ENCODE assay signal across 27 mouse cellular contexts in genomic region chr19:3356516-3356915, GRCm38 (mm10). TPM values are rescaled to one million over a fixed set of nuclear protein-coding genes. Genes with fewer than 3 reads are reported as not detected.
DNase-seq lines count a peak whose midpoint lies in the region; ATAC-seq and TF ChIP-seq lines count a peak whose summit lies in the region.
"Had no signal": no experiment of that assay in that cellular context is flagged by ENCODE, and none has a peak within 500 bp of the region (broad histone marks: within the 10 kb centered on the region; RNA-seq: fewer than 3 reads in every experiment).

No protein-coding gene starts in this region.

- H3K27ac ChIP-seq in kidney, adult 2 months (ENCODE audit: insufficient read depth, low read depth, low read length), result peak overlapping the region; percentile 6; the same call in 1 of the 2 replicates
- H3K27ac ChIP-seq in kidney, embryonic 15.5 days, result no peak overlapping the region
- H3K27ac ChIP-seq in layer of hippocampus, adult 2 months, result no peak overlapping the region
- H3K27ac ChIP-seq: embryonic facial prominence, embryonic 12.5 days; embryonic facial prominence, embryonic 15.5 days; gastrocnemius, adult 2 months; heart, embryonic 15.5 days; hindbrain, embryonic 10.5 days; hindbrain, embryonic 13.5 days had no signal

- H3K9me3 ChIP-seq in kidney, embryonic 15.5 days (replicated peaks), result no peaks in the 10 kb centered on the region
- H3K9me3 ChIP-seq: embryonic facial prominence, embryonic 12.5 days; embryonic facial prominence, embryonic 15.5 days; heart, embryonic 12.5 days; heart, embryonic 15.5 days; hindbrain, embryonic 10.5 days; hindbrain, embryonic 13.5 days had no signal

- no peak overlapping the region for H3K4me3 ChIP-seq in kidney, adult 2 months (ENCODE audit: insufficient read depth, low read depth, low read length)
- no peak overlapping the region for H3K4me3 ChIP-seq in kidney, embryonic 15.5 days (replicated peaks)
- no peak overlapping the region for H3K4me3 ChIP-seq in layer of hippocampus, adult 2 months
- H3K4me3 ChIP-seq: embryonic facial prominence, embryonic 12.5 days; embryonic facial prominence, embryonic 15.5 days; gastrocnemius, adult 2 months; heart, embryonic 12.5 days; heart, embryonic 15.5 days; hindbrain, embryonic 10.5 days; hindbrain, embryonic 13.5 days had no signal

- 0 out of 2 replicates have a peak, but pooled peaks cover 6% of the 10 kb centered on the region for H3K4me1 ChIP-seq in kidney, adult 2 months (ENCODE audit: control insufficient read depth, insufficient read depth, low read length)
- 0 out of 2 replicates have a peak, but pooled peaks cover 5% of the 10 kb centered on the region for H3K4me1 ChIP-seq in kidney, embryonic 15.5 days
- H3K4me1 ChIP-seq: embryonic facial prominence, embryonic 12.5 days; embryonic facial prominence, embryonic 15.5 days had no signal

- ATAC-seq in kidney, embryonic 15.5 days (replicated peaks; ENCODE audit: low FRiP score), result no peak
- ATAC-seq: CD4-positive, CD25-positive, alpha-beta regulatory T cell, adult 4 months; forebrain, embryonic 14.5 days; forebrain, postnatal 0 days; hindbrain, embryonic 16.5 days had no signal

- no peak overlapping the region for H3K4me2 ChIP-seq in kidney, embryonic 15.5 days
- H3K4me2 ChIP-seq: embryonic facial prominence, embryonic 12.5 days; embryonic facial prominence, embryonic 15.5 days; heart, embryonic 12.5 days; heart, embryonic 15.5 days; hindbrain, embryonic 13.5 days had no signal

- peak; percentile 72 for DNase-seq in kidney, adult 2 months
- peak; percentile 26 for DNase-seq in NIH3T3 (ENCODE audit: low read depth)
- DNase-seq in kidney, adult 9 months, result peak; percentile 70
- peak; percentile 38 to 73 for DNase-seq in kidney, postnatal 25 days
- DNase-seq in layer of hippocampus, adult 2 months (ENCODE audit: low spot score in 2 of 2), result no peak
- no peak for DNase-seq in gastrocnemius, postnatal 4 days (ENCODE audit: low spot score in 2 of 2)
- DNase-seq: adrenal gland, adult 2 months; cerebellum, adult 11-12 months; cerebellum, adult 8-10 months; cerebellum, postnatal 10 days; forebrain, postnatal 0 days; gastrocnemius, adult 2 months; gastrocnemius, postnatal 14 days; heart, postnatal 10 days; heart, postnatal 36 days had no signal

- no peak overlapping the region for H3K9ac ChIP-seq in kidney, embryonic 15.5 days
- H3K9ac ChIP-seq: embryonic facial prominence, embryonic 12.5 days; embryonic facial prominence, embryonic 15.5 days; forebrain, postnatal 0 days; heart, embryonic 12.5 days; heart, embryonic 15.5 days; hindbrain, embryonic 13.5 days had no signal

- 63% methylated on average over 5 of the region's 5 CpGs for WGBS in kidney, adult 2 months
- 83% methylated on average over 5 of the region's 5 CpGs for WGBS in kidney, embryonic 15.5 days

- H3K36me3 ChIP-seq in kidney, adult 2 months (ENCODE audit: control insufficient read depth, insufficient read depth, low read length), result peaks cover 7% of the 10 kb centered on the region; the same call in 1 of the 2 replicates
- H3K36me3 ChIP-seq in kidney, embryonic 15.5 days, result peaks cover 42% of the 10 kb centered on the region
- H3K36me3 ChIP-seq: embryonic facial prominence, embryonic 12.5 days; hindbrain, embryonic 10.5 days had no signal

- no peaks in the 10 kb centered on the region for H3K27me3 ChIP-seq in kidney, adult 2 months (replicated peaks; ENCODE audit: control insufficient read depth, insufficient read depth, low read length)
- no peaks in the 10 kb centered on the region for H3K27me3 ChIP-seq in kidney, embryonic 15.5 days
- H3K27me3 ChIP-seq: embryonic facial prominence, embryonic 12.5 days; embryonic facial prominence, embryonic 15.5 days; heart, embryonic 12.5 days; heart, embryonic 15.5 days; hindbrain, embryonic 13.5 days had no signal

- no peak for TF ChIP-seq CTCF in kidney, adult 2 months (conservative IDR thresholded peaks at IDR 0.05; ENCODE audit: insufficient read depth, insufficient read length, low read depth, low read length)
- TF ChIP-seq CTCF in layer of hippocampus, adult 2 months (conservative IDR thresholded peaks at IDR 0.05), result no peak

- no peak for TF ChIP-seq POLR2A in kidney, adult 2 months (IDR thresholded peaks at IDR 0.05; ENCODE audit: low read depth, low read length)

RNA-seq across cellular contexts. Expression of gene Tesmin, which starts 32.1 kb away (rescaled TPM):
- polyA plus RNA-seq in kidney, adult 2 months (2012; rRNA removed), result 0.24 and 0.25 TPM in 2 replicates
- polyA plus RNA-seq in kidney, embryonic 15.5 days (2015; fragmentation: Nextera tagmentation; extraction: Ambion mirVana), result 0.43 and 0.53 TPM in 2 replicates
- total RNA-seq in layer of hippocampus, adult 2 months (2021), result under 1 TPM; 0.20 to 0.33 TPM
- total RNA-seq in gastrocnemius, postnatal 4 days (2021), result 1 to 10 TPM; 1.1 to 1.3 TPM
- polyA plus RNA-seq: CD4-positive, CD25-positive, alpha-beta regulatory T cell, adult 4 months had no signal

RNA-seq across cellular contexts. Expression of gene Cpt1a, which starts 34.4 kb away (rescaled TPM):
- polyA plus RNA-seq in kidney, adult 2 months (2012; rRNA removed), result 232 and 272 TPM in 2 replicates
- 25.9 and 33.4 TPM in 2 replicates for polyA plus RNA-seq in kidney, embryonic 15.5 days (2015; fragmentation: Nextera tagmentation; extraction: Ambion mirVana)
- total RNA-seq in layer of hippocampus, adult 2 months (2021), result 10 to 100 TPM; 24.8 to 26.3 TPM
- 10 to 100 TPM; 52.0 to 67.5 TPM for total RNA-seq in gastrocnemius, postnatal 4 days (2021)

RNA-seq across cellular contexts. Expression of gene Gal, which starts 57.8 kb away (rescaled TPM):
- 0.14 and 0.78 TPM in 2 replicates for polyA plus RNA-seq in kidney, adult 2 months (2012; rRNA removed)
- 0.72 and 1.2 TPM in 2 replicates for polyA plus RNA-seq in kidney, embryonic 15.5 days (2015; fragmentation: Nextera tagmentation; extraction: Ambion mirVana)
- under 1 TPM in 1 of 2 experiments, not detected in 1; 0.79 TPM for total RNA-seq in layer of hippocampus, adult 2 months (2021)
- total RNA-seq in gastrocnemius, postnatal 4 days (2021), result not detected
- total RNA-seq: heart, adult 18-20 months; heart, postnatal 10 days; heart, postnatal 36 days had no signal
- polyA plus RNA-seq: C2C12 had no signal

Comparison
In these comparisons a context has a peak if more than half of its experiments do, and no peak if none do; other contexts are left out.
1. DNase-seq: peak in kidney, adult 2 months (single experiment), NIH3T3 (single experiment), kidney, adult 9 months (single experiment) and kidney, postnatal 25 days (2 of 2); none in layer of hippocampus, adult 2 months (0 of 2) and gastrocnemius, postnatal 4 days (0 of 2).